Mouse (Mus musculus) adrenal gland, adult (tissue): ENCODE measurements at regions not wholly inside any gene's neighbourhood (a gene's known extent, or its start where the extent isn't known, plus 50 kb on each side); places are given as distances from the start of the nearest gene placed in this dataset.
"Not testable (repeated sequence)": the region's sequence is repeated elsewhere in the genome, so short reads cannot be mapped to it uniquely, and the experiment has no call there.

ENCODE experiments used
- DNase-seq, 2 experiments: peaks; one replicate each; pipeline ENCODE4 v3.0.0; 2022 to 2023; ENCODE audit warnings: low spot score in 1 of 2; ENCODE audit not compliant: inconsistent age in 2 of 2

GRCm38 (mm10) chr2:95433996-95434395 lies 884.0 kb upstream of the Lrrc4c start:
- DNase-seq = not testable (repeated sequence)

- no peak for DNase-seq
Observed at GRCm38 (mm10) chr2:95440957-95441356, 877.0 kb upstream of the Lrrc4c start.

- DNase-seq = no peak
Observed at GRCm38 (mm10) chr2:95443245-95443799, 874.6 kb upstream of the Lrrc4c start.

- no peak for DNase-seq
Observed at GRCm38 (mm10) chr2:95448897-95449296, 869.1 kb upstream of the Lrrc4c start.

- no peak for DNase-seq
Observed at GRCm38 (mm10) chr2:95479827-95480226, 838.1 kb upstream of the Lrrc4c start.

- DNase-seq = no peak
Observed at GRCm38 (mm10) chr2:95483397-95483796, 834.6 kb upstream of the Lrrc4c start.

GRCm38 (mm10) chr2:95487580-95488135 lies 830.3 kb upstream of the Lrrc4c start:
- no peak for DNase-seq

GRCm38 (mm10) chr2:95494026-95494697 lies 823.8 kb upstream of the Lrrc4c start:
- DNase-seq = no peak

GRCm38 (mm10) chr2:95494698-95495088 lies 823.3 kb upstream of the Lrrc4c start:
- DNase-seq = peak; percentile 5 to 53

GRCm38 (mm10) chr2:95511286-95511685 lies 806.7 kb upstream of the Lrrc4c start:
- DNase-seq = no peak

- DNase-seq = no peak
Observed at GRCm38 (mm10) chr2:95521624-95522023, 796.3 kb upstream of the Lrrc4c start.

GRCm38 (mm10) chr2:95524590-95525266 lies 793.2 kb upstream of the Lrrc4c start:
- DNase-seq = no peak

- DNase-seq = no peak
Observed at GRCm38 (mm10) chr2:95564089-95564488, 753.9 kb upstream of the Lrrc4c start.

- DNase-seq = no peak
Observed at GRCm38 (mm10) chr2:95575882-95576281, 742.1 kb upstream of the Lrrc4c start.

- no peak for DNase-seq
Observed at GRCm38 (mm10) chr2:95579201-95579600, 738.8 kb upstream of the Lrrc4c start.

- no peak for DNase-seq
Observed at GRCm38 (mm10) chr2:95586002-95586401, 732.0 kb upstream of the Lrrc4c start.

- DNase-seq = no peak
Observed at GRCm38 (mm10) chr2:95587044-95587443, 730.9 kb upstream of the Lrrc4c start.

- DNase-seq = no peak
Observed at GRCm38 (mm10) chr2:95613354-95613753, 704.6 kb upstream of the Lrrc4c start.

- peak in 1 of 2 experiments; percentile 21 for DNase-seq
Observed at GRCm38 (mm10) chr2:95637533-95637932, 680.4 kb upstream of the Lrrc4c start.

- no peak for DNase-seq
Observed at GRCm38 (mm10) chr2:95674347-95674746, 643.6 kb upstream of the Lrrc4c start.

GRCm38 (mm10) chr2:95715355-95715754 lies 602.6 kb upstream of the Lrrc4c start:
- no peak for DNase-seq
